Mouse (Mus musculus) limb, embryonic 12.5 days (tissue): Measurements from ENCODE around the gene Krt15. TPM values are rescaled to one million over a fixed set of nuclear protein-coding genes. Genes with fewer than 3 reads are reported as not detected.
A peak's percentile ranks its signal among the peaks of the same experiment; 100 is the strongest.

Source experiments
- ATAC-seq: fragments of 200-750 bp; cut with Nextera tagmentation; 2 replicates; pipeline ENCODE4 v1.8.0; 2017; ENCODE audit warnings: low read depth, moderate TSS enrichment; ENCODE audit not compliant: insufficient number of reproducible peaks, insufficient read depth, low FRiP score, low TSS enrichment
- H3K27ac ChIP-seq: fragments of 300-500 bp; sonication (generic); 2 replicates; pipeline ENCODE4 v1.5.1; 2016; ENCODE audit warnings: mild to moderate bottlenecking, moderate library complexity
- H3K27me3 ChIP-seq: fragments of 300-500 bp; sonication (generic); 2 replicates; pipeline ENCODE4 v1.6.1; 2016; ENCODE audit warnings: mild to moderate bottlenecking, moderate library complexity
- H3K36me3 ChIP-seq: fragments of 300-500 bp; sonication (generic); 2 replicates; pipeline ENCODE4 v1.6.1; 2016; ENCODE audit warnings: mild to moderate bottlenecking, moderate library complexity
- H3K4me1 ChIP-seq: fragments of 300-500 bp; sonication (generic); replicated peaks from 2 replicates; pipeline ENCODE4 v1.6.1; 2016
- H3K4me2 ChIP-seq: fragments of 300-500 bp; sonication (generic); 2 replicates; pipeline ENCODE4 v1.6.1; 2016; ENCODE audit warnings: mild to moderate bottlenecking, moderate library complexity
- H3K4me3 ChIP-seq: fragments of 300-500 bp; sonication (generic); replicated peaks from 2 replicates; pipeline ENCODE4 v1.5.1; 2016; ENCODE audit warnings: mild to moderate bottlenecking
- H3K9ac ChIP-seq: fragments of 300-500 bp; sonication (generic); replicated peaks from 2 replicates; pipeline ENCODE4 v1.6.1; 2016; ENCODE audit warnings: mild to moderate bottlenecking, moderate library complexity
- H3K9me3 ChIP-seq: fragments of 300-500 bp; sonication (generic); 2 replicates; pipeline ENCODE4 v1.6.1; 2016; ENCODE audit warnings: mild to moderate bottlenecking, moderate library complexity
- WGBS: fragments of 180-500 bp; shearing (Covaris S2); methylation state at CpG from one replicate; pipeline ENCODE4 v1.1.7; 2016; 5-methylcytosine and 5-hydroxymethylcytosine counted together
- polyA plus RNA-seq: library from polyadenylated mRNA; unstranded; fragments of >200 nt; fragmentation: Nextera tagmentation; extraction: Ambion mirVana; gene quantifications from 2 replicates; pipeline ENCODE4 v1.2.1, GENCODE M21; 2016

Gene Krt15
- polyA plus RNA-seq = 42.4 and 61.2 TPM in 2 replicates

GRCm38 (mm10) chr11:100135731-100136130 is at the start of gene Krt15:
Gene Krt15, minus strand, starts transcription at chr11:100135928.
- ATAC-seq = no peak
- Histone ChIP-seq H3K27ac (no peak within 1 kb of the TSS), H3K36me3 (no peaks in the 10 kb centered on the region)

DNA sequence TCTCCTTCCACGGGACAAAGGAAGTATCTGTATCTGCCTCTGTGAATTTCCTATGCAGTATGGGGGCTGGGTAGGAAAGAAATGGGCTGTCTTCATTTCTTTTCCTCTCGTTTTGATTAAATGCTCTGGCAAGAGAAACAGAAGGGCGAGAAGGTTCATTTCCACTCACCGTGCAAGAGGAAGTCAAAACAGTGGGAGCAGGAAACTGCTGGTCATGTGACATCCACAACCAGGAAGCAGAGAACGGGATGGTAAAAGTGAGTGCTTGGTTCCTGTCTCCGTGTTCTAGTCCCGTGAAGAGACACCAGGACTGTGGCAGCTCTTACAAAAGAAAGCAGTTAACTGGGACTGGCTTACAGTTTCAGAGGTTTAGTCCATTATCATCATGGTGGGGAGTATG is 46.0 kb upstream of the Krt15 start:
- WGBS = 78% methylated on average over 7 of the region's 7 CpGs
- Histone ChIP-seq H3K4me2 (no peak overlapping the region), H3K9ac (no peak overlapping the region), H3K27ac (no peak overlapping the region), H3K4me3 (no peak overlapping the region), H3K4me1 (no peaks in the 10 kb centered on the region), H3K9me3 (no peaks in the 10 kb centered on the region), H3K36me3 (no peaks in the 10 kb centered on the region), H3K27me3 (no peaks in the 10 kb centered on the region; the same call in 1 of the 2 replicates)
- ATAC-seq = no peak

More at GRCm38 (mm10) chr11:100135731-100136130, at the start of gene Krt15:
- Histone ChIP-seq H3K9ac (no peak within 1 kb of the TSS), H3K9me3 (no peaks in the 10 kb centered on the region), H3K4me1 (peaks cover 27% of the 10 kb centered on the region), H3K27me3 (0 out of 2 replicates have a peak, but pooled peaks cover 3% of the 10 kb centered on the region), H3K4me2 (no peak within 1 kb of the TSS), H3K4me3 (no peak within 1 kb of the TSS)
- 62% methylated on average over 7 of the region's 7 CpGs for WGBS

DNA sequence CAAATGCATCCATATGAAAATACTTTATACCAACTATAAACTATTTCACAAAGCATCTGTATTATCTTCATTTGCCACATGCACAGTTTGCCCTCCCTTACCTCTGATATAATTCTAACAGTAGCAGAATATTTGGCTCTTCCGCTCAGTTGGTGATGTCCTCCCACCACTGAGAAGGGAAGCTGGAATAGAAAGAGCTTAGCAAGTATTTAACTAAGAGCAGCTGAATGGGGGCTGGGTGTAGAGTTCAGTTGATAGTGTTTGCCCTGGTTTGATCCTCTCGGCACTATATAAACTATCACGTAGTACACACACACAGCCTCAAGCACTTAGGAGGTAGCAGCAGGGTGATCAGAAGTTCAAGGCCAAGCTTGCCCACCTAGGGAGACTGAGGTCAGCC is 43.5 kb upstream of the Krt15 start:
- H3K9me3 ChIP-seq = no peaks in the 10 kb centered on the region
- H3K4me3 ChIP-seq = no peak overlapping the region
- H3K36me3 ChIP-seq = no peaks in the 10 kb centered on the region
- WGBS = 68% methylated on average over 3 of the region's 3 CpGs
- H3K27ac ChIP-seq = no peak overlapping the region
- no peak overlapping the region for H3K9ac ChIP-seq
- no peak overlapping the region for H3K4me2 ChIP-seq
- ATAC-seq = no peak
- H3K27me3 ChIP-seq = no peaks in the 10 kb centered on the region; the same call in 1 of the 2 replicates
- no peaks in the 10 kb centered on the region for H3K4me1 ChIP-seq

DNA sequence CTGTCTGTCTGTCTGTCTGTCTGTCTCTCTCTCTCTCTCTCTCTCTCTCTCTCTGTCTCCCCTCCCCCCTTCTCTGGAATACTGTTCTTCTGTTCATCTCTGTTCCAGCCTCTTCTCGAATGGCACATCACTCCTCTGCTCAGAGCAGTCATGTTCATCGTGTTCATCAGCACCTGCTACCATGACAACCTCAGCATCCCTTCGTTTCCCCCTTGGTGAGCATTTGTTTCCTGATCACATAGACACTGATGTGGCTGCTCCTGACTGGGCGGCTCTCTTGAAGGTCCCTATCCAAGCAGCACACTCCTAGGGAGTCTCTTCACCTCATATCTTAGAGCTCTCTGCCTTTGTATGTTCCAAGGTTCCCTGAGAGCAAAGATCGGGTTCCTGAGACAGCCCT is 42.6 kb upstream of the Krt15 start:
- no peak overlapping the region for H3K4me2 ChIP-seq
- H3K9me3 ChIP-seq = no peaks in the 10 kb centered on the region
- 85% methylated on average over 5 of the region's 5 CpGs for WGBS
- no peak overlapping the region for H3K9ac ChIP-seq
- no peak overlapping the region for H3K27ac ChIP-seq
- H3K4me1 ChIP-seq = no peaks in the 10 kb centered on the region
- H3K4me3 ChIP-seq = no peak overlapping the region
- ATAC-seq = no peak
- no peaks in the 10 kb centered on the region for H3K36me3 ChIP-seq
- H3K27me3 ChIP-seq = no peaks in the 10 kb centered on the region; the same call in 1 of the 2 replicates

GRCm38 (mm10) chr11:100176791-100177190 is 41.1 kb upstream of the Krt15 start:
- no peak overlapping the region for H3K4me2 ChIP-seq
- no peaks in the 10 kb centered on the region; the same call in 1 of the 2 replicates for H3K27me3 ChIP-seq
- no peaks in the 10 kb centered on the region for H3K36me3 ChIP-seq
- ATAC-seq = no peak
- no peak overlapping the region for H3K4me3 ChIP-seq
- H3K9me3 ChIP-seq = no peaks in the 10 kb centered on the region
- H3K4me1 ChIP-seq = no peaks in the 10 kb centered on the region
- WGBS = 39% methylated on average over 9 of the region's 9 CpGs
- no peak overlapping the region for H3K27ac ChIP-seq
- no peak overlapping the region for H3K9ac ChIP-seq

DNA sequence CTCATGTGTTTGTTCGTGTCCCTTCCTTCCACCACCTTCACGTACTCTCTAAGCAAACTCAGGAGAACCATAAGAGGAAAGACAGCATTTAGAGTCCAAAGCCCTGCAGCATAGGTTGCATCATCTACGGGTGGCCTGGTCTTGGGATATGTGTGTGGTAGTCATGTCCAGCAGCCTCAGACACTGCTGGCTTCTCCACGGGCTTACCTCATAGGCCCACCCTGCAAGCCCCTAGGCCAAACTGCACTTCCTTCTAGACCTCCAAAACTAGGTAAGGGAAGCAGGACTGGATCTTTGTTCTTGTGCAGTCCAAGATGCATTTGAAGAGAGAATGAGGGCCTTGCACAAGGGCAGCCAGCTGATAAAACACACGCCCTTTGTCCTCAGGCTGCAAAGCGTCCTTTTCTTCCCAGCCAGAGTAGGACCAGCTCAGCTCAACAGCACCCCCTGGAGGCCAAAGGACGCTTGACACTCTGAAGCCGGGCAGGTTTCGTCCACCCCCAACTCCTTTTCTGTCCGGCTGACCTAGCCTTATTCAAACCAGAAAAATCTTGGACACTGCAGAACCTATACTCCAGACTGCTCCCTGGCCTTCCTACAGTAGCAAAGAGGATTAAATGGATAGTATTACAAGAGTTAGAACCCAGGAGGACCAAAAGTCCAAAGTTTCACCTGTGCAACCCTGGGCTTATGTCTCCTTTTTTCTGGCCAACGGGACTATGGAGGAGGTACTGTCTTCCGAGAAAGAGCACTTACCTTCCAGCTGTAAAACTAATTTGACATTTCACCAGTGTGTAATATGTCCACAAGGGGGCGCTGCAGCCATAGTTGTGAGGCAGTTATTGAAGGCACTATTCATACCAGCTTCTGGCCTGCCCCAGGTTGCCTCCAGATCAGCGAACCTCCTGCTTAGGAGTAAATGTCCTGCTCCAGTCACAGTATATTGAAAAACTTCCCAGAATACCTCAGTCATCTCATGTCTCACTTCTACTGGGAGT is 33.3 kb upstream of the Krt15 start:
- no peak overlapping the region for H3K4me2 ChIP-seq
- H3K27me3 ChIP-seq = no peaks in the 10 kb centered on the region
- H3K9me3 ChIP-seq = no peaks in the 10 kb centered on the region
- no peak overlapping the region for H3K4me3 ChIP-seq
- no peak overlapping the region for H3K9ac ChIP-seq
- H3K36me3 ChIP-seq = no peaks in the 10 kb centered on the region
- 32% methylated on average over 14 of the region's 14 CpGs for WGBS
- H3K27ac ChIP-seq = no peak overlapping the region
- no peak for ATAC-seq
- peaks cover 7% of the 10 kb centered on the region; the same call in 1 of the 2 replicates for H3K4me1 ChIP-seq

- no peak overlapping the region for H3K4me3 ChIP-seq
- H3K4me2 ChIP-seq = no peak overlapping the region
- no peak overlapping the region for H3K27ac ChIP-seq
- no peaks in the 10 kb centered on the region for H3K27me3 ChIP-seq
- no peaks in the 10 kb centered on the region for H3K36me3 ChIP-seq
- no peak for ATAC-seq
- 73% methylated on average over 8 of the region's 8 CpGs for WGBS
- H3K4me1 ChIP-seq = peaks cover 7% of the 10 kb centered on the region; the same call in 1 of the 2 replicates
- no peaks in the 10 kb centered on the region for H3K9me3 ChIP-seq
- no peak overlapping the region for H3K9ac ChIP-seq
Observed at GRCm38 (mm10) chr11:100168071-100168470, 32.3 kb upstream of the Krt15 start.

GRCm38 (mm10) chr11:100164392-100164791 is 28.7 kb upstream of the Krt15 start:
- H3K27me3 ChIP-seq = no peaks in the 10 kb centered on the region
- no peak overlapping the region for H3K4me3 ChIP-seq
- no peaks in the 10 kb centered on the region for H3K36me3 ChIP-seq
- H3K9ac ChIP-seq = no peak overlapping the region
- no peaks in the 10 kb centered on the region for H3K9me3 ChIP-seq
- ATAC-seq = no peak
- H3K4me1 ChIP-seq = peaks cover 7% of the 10 kb centered on the region; the same call in 1 of the 2 replicates
- 0 out of 2 replicates have a peak overlapping the region, but pooled peaks have one; percentile 20 for H3K27ac ChIP-seq
- H3K4me2 ChIP-seq = no peak overlapping the region
- 43% methylated on average over 7 of the region's 7 CpGs for WGBS

DNA sequence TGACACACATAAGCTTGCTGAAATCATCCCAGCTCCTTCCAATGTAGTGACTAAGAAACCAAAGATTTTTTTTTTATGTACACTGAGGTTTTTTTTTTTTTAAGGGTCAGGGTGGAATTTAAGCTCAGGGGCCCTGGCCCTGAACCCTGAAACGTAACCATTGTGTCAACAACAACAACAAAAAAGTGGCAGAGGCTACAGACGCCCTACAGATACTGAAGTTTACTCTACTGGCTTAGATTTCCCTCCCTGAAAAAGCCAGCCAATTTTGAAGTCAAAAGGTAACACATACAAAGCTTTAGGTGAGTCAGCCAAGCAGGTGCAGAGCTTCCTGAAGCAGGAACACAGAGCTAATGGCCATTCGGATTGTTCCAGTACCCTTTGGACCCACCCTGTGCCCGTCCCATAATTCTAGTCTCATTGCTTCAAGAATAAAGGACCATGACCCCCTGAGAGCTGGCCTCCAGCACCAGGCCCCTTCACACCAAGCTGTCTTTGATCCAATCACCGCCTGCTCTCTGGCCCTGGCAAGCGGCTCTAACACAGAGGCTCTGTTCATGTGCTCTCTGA is 22.3 kb upstream of the Krt15 start:
- no peak overlapping the region for H3K4me3 ChIP-seq
- H3K27ac ChIP-seq = no peak overlapping the region
- no peaks in the 10 kb centered on the region for H3K27me3 ChIP-seq
- H3K9me3 ChIP-seq = no peaks in the 10 kb centered on the region
- no peak overlapping the region for H3K9ac ChIP-seq
- 51% methylated on average over 6 of the region's 6 CpGs for whole genome bisulfite sequencing
- H3K4me1 ChIP-seq = 0 out of 2 replicates have a peak, but pooled peaks cover 5% of the 10 kb centered on the region
- ATAC-seq = no peak
- no peaks in the 10 kb centered on the region for H3K36me3 ChIP-seq
- no peak overlapping the region for H3K4me2 ChIP-seq

- no peaks in the 10 kb centered on the region for H3K9me3 ChIP-seq
- ATAC-seq = no peak
- no peak overlapping the region for H3K4me3 ChIP-seq
- H3K4me2 ChIP-seq = no peak overlapping the region
- H3K4me1 ChIP-seq = 0 out of 2 replicates have a peak, but pooled peaks cover 5% of the 10 kb centered on the region
- WGBS = 72% methylated on average over 3 of the region's 3 CpGs
- H3K9ac ChIP-seq = no peak overlapping the region
- no peak overlapping the region for H3K27ac ChIP-seq
- no peaks in the 10 kb centered on the region for H3K27me3 ChIP-seq
- H3K36me3 ChIP-seq = no peaks in the 10 kb centered on the region
Observed at GRCm38 (mm10) chr11:100157331-100157730, 21.6 kb upstream of the Krt15 start.

DNA sequence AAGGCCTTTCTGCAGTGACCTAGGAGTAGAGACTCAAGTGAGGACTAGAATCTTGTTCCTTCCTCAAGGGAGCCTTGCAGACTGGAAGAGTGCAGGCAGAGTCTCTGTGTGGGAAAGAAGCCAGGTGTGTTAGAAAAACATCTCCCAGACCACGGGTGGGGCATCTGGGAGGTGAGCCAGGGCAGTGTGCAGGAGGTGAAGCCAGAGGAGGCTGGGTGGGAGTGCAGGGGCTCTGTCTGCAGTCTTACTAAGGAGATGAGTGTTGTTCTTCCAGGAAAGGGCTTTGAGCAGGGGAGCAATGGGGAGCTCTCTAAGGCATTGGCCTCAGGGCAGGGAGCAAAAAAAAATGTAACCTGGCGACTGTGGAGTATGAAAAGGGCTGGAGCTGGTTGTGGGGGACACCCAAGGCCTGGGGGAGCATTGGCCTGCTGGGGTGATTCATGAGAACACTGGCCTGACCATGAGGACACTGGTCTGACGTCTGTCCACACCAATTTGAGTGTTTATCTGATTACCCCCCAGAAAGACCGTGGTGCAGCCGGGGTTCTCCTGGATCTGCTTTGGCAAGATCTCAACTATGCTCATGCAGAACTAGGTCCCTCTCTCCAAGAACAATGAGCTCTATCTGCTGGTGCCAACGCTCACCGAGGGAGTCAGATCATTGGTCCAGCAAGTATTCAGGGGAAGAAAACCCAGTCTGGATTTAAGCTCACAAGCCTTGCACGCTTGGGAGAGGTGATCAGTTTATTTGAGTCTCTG is 19.9 kb upstream of the Krt15 start:
- WGBS = 64% methylated on average over 8 of the region's 8 CpGs
- no peak for ATAC-seq

More for the DNA sequence above, 19.9 kb upstream of the Krt15 start:
- Histone ChIP-seq H3K36me3 (no peaks in the 10 kb centered on the region), H3K4me1 (0 out of 2 replicates have a peak, but pooled peaks cover 5% of the 10 kb centered on the region), H3K4me3 (no peak overlapping the region), H3K9me3 (no peaks in the 10 kb centered on the region), H3K27ac (no peak overlapping the region), H3K27me3 (no peaks in the 10 kb centered on the region), H3K4me2 (no peak overlapping the region), H3K9ac (no peak overlapping the region)
